ENCODE assay signal across 9 mouse cellular contexts in the genomic region with DNA sequence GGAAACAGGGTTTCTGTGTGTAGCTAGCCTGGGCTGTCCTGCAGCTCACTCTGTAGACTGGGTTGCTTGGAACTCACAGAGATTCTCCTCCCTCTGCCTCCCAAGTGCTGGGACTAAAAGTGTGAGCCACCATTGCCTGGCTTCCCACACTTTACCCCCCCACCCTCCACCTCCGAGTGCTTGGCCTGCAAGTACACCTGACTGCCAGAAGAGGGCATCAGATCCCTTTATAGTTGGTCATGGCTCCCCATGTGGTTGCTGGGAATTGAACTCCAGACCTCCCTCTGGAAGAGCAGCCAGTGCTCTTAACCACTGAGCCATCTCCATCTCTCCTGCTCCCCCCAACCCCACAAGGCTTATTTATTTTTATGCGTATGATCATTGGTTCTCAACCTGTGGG. TPM values are rescaled to one million over a fixed set of nuclear protein-coding genes. Genes with fewer than 3 reads are reported as not detected.
A peak's percentile ranks its signal among the peaks of the same experiment; 100 is the strongest.
DNase-seq lines count a peak whose midpoint lies in the region; ATAC-seq and TF ChIP-seq lines count a peak whose summit lies in the region.
"Had no signal": no experiment of that assay in that cellular context is flagged by ENCODE, and none has a peak within 500 bp of the region (broad histone marks: within the 10 kb centered on the region; RNA-seq: fewer than 3 reads in every experiment).

No protein-coding gene starts in this region.

- ATAC-seq in midbrain, embryonic 13.5 days = no peak
- ATAC-seq in liver, postnatal 0 days = 0 out of 2 replicates have a peak, but pooled peaks have one; percentile 31

- TF ChIP-seq CTCF in liver, postnatal 0 days (IDR thresholded peaks at IDR 0.05; ENCODE audit: low read depth) = peak; percentile 79

- H3K27me3 ChIP-seq in midbrain, embryonic 10.5 days (ENCODE audit: low read depth, poor library complexity, severe bottlenecking) = peaks cover 12% of the 10 kb centered on the region
- H3K27me3 ChIP-seq in midbrain, embryonic 13.5 days = no peaks in the 10 kb centered on the region
- no peaks in the 10 kb centered on the region for H3K27me3 ChIP-seq in liver, postnatal 0 days (ENCODE audit: insufficient read depth, low read length)
- H3K27me3 ChIP-seq: limb, embryonic 13.5 days had no signal

- H3K36me3 ChIP-seq in midbrain, embryonic 10.5 days = no peaks in the 10 kb centered on the region
- no peaks in the 10 kb centered on the region for H3K36me3 ChIP-seq in midbrain, embryonic 13.5 days
- no peaks in the 10 kb centered on the region for H3K36me3 ChIP-seq in liver, postnatal 0 days (replicated peaks; ENCODE audit: insufficient read depth, low read length)
- H3K36me3 ChIP-seq: limb, embryonic 13.5 days had no signal

- no peak for TF ChIP-seq EP300 in liver, postnatal 0 days (IDR thresholded peaks at IDR 0.05; ENCODE audit: low read depth)

- peaks cover 4% of the 10 kb centered on the region for H3K4me1 ChIP-seq in midbrain, embryonic 10.5 days
- H3K4me1 ChIP-seq in midbrain, embryonic 13.5 days (replicated peaks) = peaks cover 5% of the 10 kb centered on the region; the same call in 1 of the 2 replicates
- peaks cover 5% of the 10 kb centered on the region for H3K4me1 ChIP-seq in liver, postnatal 0 days (ENCODE audit: insufficient read depth)

- WGBS in midbrain, embryonic 10.5 days = 29% methylated on average over 2 of the region's 2 CpGs
- WGBS in midbrain, embryonic 13.5 days = 27% methylated on average over 2 of the region's 2 CpGs
- WGBS in liver, postnatal 0 days (ENCODE audit: insufficient replicate concordance) = 40% methylated on average over 2 of the region's 2 CpGs

- no peak overlapping the region for H3K4me2 ChIP-seq in midbrain, embryonic 13.5 days (replicated peaks)
- no peak overlapping the region for H3K4me2 ChIP-seq in liver, postnatal 0 days (ENCODE audit: low read depth, low read length)
- H3K4me2 ChIP-seq: limb, embryonic 13.5 days had no signal

- no peak overlapping the region for H3K9ac ChIP-seq in midbrain, embryonic 13.5 days (replicated peaks)
- H3K9ac ChIP-seq in liver, postnatal 0 days (replicated peaks) = no peak overlapping the region
- H3K9ac ChIP-seq: limb, embryonic 13.5 days had no signal

- H3K9me3 ChIP-seq in midbrain, embryonic 10.5 days (replicated peaks) = no peaks in the 10 kb centered on the region
- no peaks in the 10 kb centered on the region for H3K9me3 ChIP-seq in midbrain, embryonic 13.5 days
- H3K9me3 ChIP-seq in liver, postnatal 0 days (ENCODE audit: low read length) = no peaks in the 10 kb centered on the region
- H3K9me3 ChIP-seq: limb, embryonic 13.5 days had no signal

- no peak overlapping the region for H3K27ac ChIP-seq in midbrain, embryonic 10.5 days (replicated peaks)
- H3K27ac ChIP-seq in midbrain, embryonic 13.5 days = no peak overlapping the region
- H3K27ac ChIP-seq in liver, postnatal 0 days (ENCODE audit: low read depth) = no peak overlapping the region
- H3K27ac ChIP-seq: limb, embryonic 13.5 days had no signal

- no peak overlapping the region for H3K4me3 ChIP-seq in midbrain, embryonic 10.5 days
- H3K4me3 ChIP-seq in midbrain, embryonic 13.5 days (replicated peaks) = no peak overlapping the region
- H3K4me3 ChIP-seq in liver, postnatal 0 days (ENCODE audit: low read depth, low read length) = no peak overlapping the region
- H3K4me3 ChIP-seq: limb, embryonic 13.5 days had no signal

- DNase-seq in cerebellum, postnatal 14 days = peak; percentile 27 to 35
- DNase-seq in cerebellum, adult 9-11 months = no peak
- peak; percentile 40 for DNase-seq in midbrain, embryonic 10.5 days (ENCODE audit: low spot score)
- DNase-seq in embryo, embryonic 11 days = peak; percentile 52
- DNase-seq in liver, postnatal 0 days = peak; percentile 54
- peak; percentile 53 for DNase-seq in thymus, postnatal 14 days
- no peak for DNase-seq in layer of hippocampus, adult 9-10 months (ENCODE audit: low spot score)

RNA-seq across cellular contexts. Expression of a gene that starts 5.7 kb away (rescaled TPM):
- 4.2 and 6.1 TPM in 2 replicates for polyA plus RNA-seq in midbrain, embryonic 10.5 days (2016; fragmentation: Nextera tagmentation; extraction: Ambion mirVana)
- 6.3 and 7.2 TPM in 2 replicates for polyA plus RNA-seq in midbrain, embryonic 13.5 days (2015; fragmentation: Nextera tagmentation; extraction: Ambion mirVana)
- 1.4 TPM in 2 replicates for polyA plus RNA-seq in liver, postnatal 0 days (2015; fragmentation: Nextera tagmentation; extraction: Ambion mirVana)

RNA-seq across cellular contexts. Expression of a gene that starts 15.7 kb away (rescaled TPM):
- polyA plus RNA-seq in midbrain, embryonic 10.5 days (2016; fragmentation: Nextera tagmentation; extraction: Ambion mirVana) = 0.25 and 0.41 TPM in 2 replicates
- polyA plus RNA-seq in midbrain, embryonic 13.5 days (2015; fragmentation: Nextera tagmentation; extraction: Ambion mirVana) = 0.46 and 0.81 TPM in 2 replicates
- 0.08 and 0.20 TPM in 2 replicates for polyA plus RNA-seq in liver, postnatal 0 days (2015; fragmentation: Nextera tagmentation; extraction: Ambion mirVana)

RNA-seq across cellular contexts. Expression of a gene that starts 18.5 kb away (rescaled TPM):
- polyA plus RNA-seq in midbrain, embryonic 10.5 days (2016; fragmentation: Nextera tagmentation; extraction: Ambion mirVana) = 5.1 and 5.3 TPM in 2 replicates
- polyA plus RNA-seq in midbrain, embryonic 13.5 days (2015; fragmentation: Nextera tagmentation; extraction: Ambion mirVana) = 14.7 and 16.4 TPM in 2 replicates
- polyA plus RNA-seq in liver, postnatal 0 days (2015; fragmentation: Nextera tagmentation; extraction: Ambion mirVana) = 3.3 and 3.7 TPM in 2 replicates

RNA-seq across cellular contexts. Expression of a gene that starts 26.8 kb away (rescaled TPM):
- polyA plus RNA-seq in midbrain, embryonic 10.5 days (2016; fragmentation: Nextera tagmentation; extraction: Ambion mirVana) = 1,024 and 1,060 TPM in 2 replicates
- polyA plus RNA-seq in midbrain, embryonic 13.5 days (2015; fragmentation: Nextera tagmentation; extraction: Ambion mirVana) = 897 and 927 TPM in 2 replicates
- 955 and 988 TPM in 2 replicates for polyA plus RNA-seq in liver, postnatal 0 days (2015; fragmentation: Nextera tagmentation; extraction: Ambion mirVana)

RNA-seq across cellular contexts. Expression of a gene that starts 27.7 kb away (rescaled TPM):
- polyA plus RNA-seq in midbrain, embryonic 10.5 days (2016; fragmentation: Nextera tagmentation; extraction: Ambion mirVana) = 30.9 and 35.5 TPM in 2 replicates
- polyA plus RNA-seq in midbrain, embryonic 13.5 days (2015; fragmentation: Nextera tagmentation; extraction: Ambion mirVana) = 26.7 and 31.1 TPM in 2 replicates
- 17.5 and 18.2 TPM in 2 replicates for polyA plus RNA-seq in liver, postnatal 0 days (2015; fragmentation: Nextera tagmentation; extraction: Ambion mirVana)

Comparison
In these comparisons a context has a peak if more than half of its experiments do, and no peak if none do; other contexts are left out.
1. DNase-seq: peak in cerebellum, postnatal 14 days (2 of 2), midbrain, embryonic 10.5 days (single experiment), embryo, embryonic 11 days (single experiment), liver, postnatal 0 days (single experiment) and thymus, postnatal 14 days (single experiment); none in cerebellum, adult 9-11 months (single experiment) and layer of hippocampus, adult 9-10 months (single experiment).